Mouse (Mus musculus) B cell, adult 2 months (primary cell): ENCODE results near the gene 5530401A14Rik.

Experiments
- DNase-seq, 2 experiments: peaks; one replicate each; pipeline ENCODE4 v3.0.0; 2022

Gene 5530401A14Rik

DNA sequence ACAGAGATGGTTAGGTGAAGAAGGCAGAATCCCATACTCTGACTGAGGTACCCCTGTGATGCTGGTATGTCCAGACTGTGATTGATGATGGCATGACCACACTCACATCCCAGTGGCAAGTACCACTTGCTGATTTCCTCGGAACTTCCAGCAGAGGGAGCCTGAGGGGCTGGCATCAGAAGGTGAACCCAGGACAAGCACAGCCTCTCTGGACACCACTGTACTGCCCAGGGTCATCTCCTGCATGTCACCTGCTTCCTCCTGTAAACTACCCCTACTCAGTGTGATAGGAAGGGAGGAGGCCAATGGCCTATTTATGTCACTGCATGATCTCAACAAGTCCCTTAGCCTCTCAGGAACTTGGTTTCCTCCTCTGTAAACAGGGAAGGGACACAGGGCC is 80.5 kb downstream of the 5530401A14Rik start:
- DNase-seq: peak; percentile 3 to 9

GRCm38 (mm10) chr11:81942167-81942566 is 81.7 kb downstream of the 5530401A14Rik start:
- DNase-seq: no peak
